Mouse (Mus musculus) heart, embryonic 13.5 days (tissue): ENCODE data around the gene Fam214b. TPM values are rescaled to one million over a fixed set of nuclear protein-coding genes. Genes with fewer than 3 reads are reported as not detected.

Experiments used
- ATAC-seq: fragments of 200-750 bp; cut with Nextera tagmentation; 2 replicates; pipeline ENCODE4 v1.8.0; 2017; ENCODE audit warnings: moderate TSS enrichment; ENCODE audit not compliant: insufficient number of reproducible peaks, low FRiP score, low TSS enrichment; ENCODE audit errors: extremely low read depth
- H3K27ac ChIP-seq: fragments of 300-500 bp; sonication (generic); replicated peaks from 2 replicates; pipeline ENCODE4 v1.5.1; 2015; ENCODE audit warnings: moderate library complexity, mild to moderate bottlenecking, inconsistent platforms
- H3K27me3 ChIP-seq: fragments of 300-500 bp; sonication (generic); replicated peaks from 2 replicates; pipeline ENCODE4 v1.6.1; 2015; ENCODE audit warnings: mild to moderate bottlenecking, inconsistent platforms
- H3K36me3 ChIP-seq: fragments of 300-500 bp; sonication (generic); 2 replicates; pipeline ENCODE4 v1.6.1; 2015; ENCODE audit warnings: mild to moderate bottlenecking, inconsistent platforms
- H3K4me1 ChIP-seq: fragments of 300-500 bp; sonication (generic); 2 replicates; pipeline ENCODE4 v1.6.1; 2015; ENCODE audit warnings: inconsistent platforms
- H3K4me2 ChIP-seq: fragments of 300-500 bp; sonication (generic); 2 replicates; pipeline ENCODE4 v1.6.1; 2015; ENCODE audit warnings: inconsistent platforms, mild to moderate bottlenecking, moderate library complexity
- H3K4me3 ChIP-seq: fragments of 300-500 bp; sonication (generic); 2 replicates; pipeline ENCODE4 v1.5.1; 2015; ENCODE audit warnings: moderate library complexity, mild to moderate bottlenecking, inconsistent platforms
- H3K9ac ChIP-seq: fragments of 300-500 bp; sonication (generic); 2 replicates; pipeline ENCODE4 v1.6.1; 2015; ENCODE audit warnings: inconsistent platforms, mild to moderate bottlenecking, moderate library complexity
- H3K9me3 ChIP-seq: fragments of 300-500 bp; sonication (generic); 2 replicates; pipeline ENCODE4 v1.6.1; 2016; ENCODE audit warnings: inconsistent platforms
- WGBS: fragments of 180-500 bp; shearing (Covaris S2); methylation state at CpG from one replicate; pipeline ENCODE4 v1.1.7; 2015; ENCODE audit warnings: mixed read lengths; 5-methylcytosine and 5-hydroxymethylcytosine counted together
- polyA plus RNA-seq: library from polyadenylated mRNA; unstranded; fragments of >200 nt; fragmentation: Nextera tagmentation; extraction: Ambion mirVana; gene quantifications from 2 replicates; pipeline ENCODE4 v1.2.1, GENCODE M21; 2015

Fam214b gene
- 14.8 and 15.5 TPM in 2 replicates for polyA plus RNA-seq

- peaks cover 37% of the 10 kb centered on the region for H3K4me1 ChIP-seq
- ATAC-seq, result peak; percentile 93
- peak within 1 kb of the TSS; percentile 66 for H3K4me3 ChIP-seq
- H3K9ac ChIP-seq, result peak within 1 kb of the TSS; percentile 81
- H3K4me2 ChIP-seq, result peak within 1 kb of the TSS; percentile 74
- no peaks in the 10 kb centered on the region for H3K9me3 ChIP-seq
- H3K36me3 ChIP-seq, result no peaks in the 10 kb centered on the region
- under 1% methylated on average over 33 of the region's 33 CpGs for WGBS
- H3K27me3 ChIP-seq, result no peaks in the 10 kb centered on the region
- peak within 1 kb of the TSS; percentile 83 for H3K27ac ChIP-seq
These were observed at the start of gene Fam214b for GRCm38 (mm10) chr4:43045659-43046302. Gene Fam214b, minus strand, starts transcription at chr4:43046220.

GRCm38 (mm10) chr4:43091183-43091582 is 45.2 kb upstream of the Fam214b start:
- Histone ChIP-seq H3K9me3 (no peaks in the 10 kb centered on the region), H3K4me2 (no peak overlapping the region), H3K4me3 (no peak overlapping the region), H3K36me3 (0 out of 2 replicates have a peak, but pooled peaks cover 3% of the 10 kb centered on the region), H3K9ac (no peak overlapping the region), H3K27ac (peak overlapping the region; percentile 37; the same call in 1 of the 2 replicates), H3K4me1 (peaks cover 16% of the 10 kb centered on the region), H3K27me3 (no peaks in the 10 kb centered on the region)
- ATAC-seq, result no peak
- WGBS, result 38% methylated on average over 4 of the region's 4 CpGs

- H3K27ac ChIP-seq, result no peak overlapping the region
- no peak overlapping the region for H3K4me2 ChIP-seq
- H3K9me3 ChIP-seq, result no peaks in the 10 kb centered on the region
- H3K4me1 ChIP-seq, result peaks cover 16% of the 10 kb centered on the region
- ATAC-seq, result no peak
- no peak overlapping the region for H3K9ac ChIP-seq
- H3K36me3 ChIP-seq, result 0 out of 2 replicates have a peak, but pooled peaks cover 3% of the 10 kb centered on the region
- no peak overlapping the region for H3K4me3 ChIP-seq
- WGBS, result 84% methylated on average over 2 of the region's 2 CpGs
- H3K27me3 ChIP-seq, result no peaks in the 10 kb centered on the region
These were observed 43.9 kb upstream of the Fam214b start for GRCm38 (mm10) chr4:43089950-43090349.

DNA sequence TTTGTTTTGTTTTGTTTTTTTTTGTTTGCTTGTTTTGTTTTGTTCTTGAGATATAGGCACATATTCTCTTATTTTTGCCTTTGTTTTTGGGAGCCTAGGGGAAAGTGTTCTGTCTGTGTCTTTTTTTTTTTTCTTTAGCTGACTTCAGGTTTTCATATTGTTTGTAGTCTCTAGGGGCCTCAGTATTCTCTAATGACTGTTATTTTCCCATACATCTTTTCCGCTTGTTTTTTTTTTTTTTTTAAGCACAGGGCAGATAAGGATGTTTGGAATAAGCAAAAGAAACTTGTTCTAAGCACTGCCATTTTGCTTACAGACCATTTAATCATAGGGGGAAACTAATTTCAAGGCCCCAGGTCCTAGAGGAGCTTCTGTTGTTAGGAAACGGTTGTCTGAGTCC is 36.4 kb upstream of the Fam214b start:
- H3K4me3 ChIP-seq, result no peak overlapping the region
- no peak for ATAC-seq
- H3K27me3 ChIP-seq, result no peaks in the 10 kb centered on the region
- H3K4me2 ChIP-seq, result no peak overlapping the region
- H3K9me3 ChIP-seq, result no peaks in the 10 kb centered on the region
- WGBS, result 64% methylated on average over 2 of the region's 2 CpGs
- H3K36me3 ChIP-seq, result no peaks in the 10 kb centered on the region
- H3K4me1 ChIP-seq, result peaks cover 5% of the 10 kb centered on the region; the same call in 1 of the 2 replicates
- no peak overlapping the region for H3K9ac ChIP-seq
- no peak overlapping the region for H3K27ac ChIP-seq

- H3K27me3 ChIP-seq, result no peaks in the 10 kb centered on the region
- no peaks in the 10 kb centered on the region for H3K9me3 ChIP-seq
- no peak overlapping the region for H3K4me2 ChIP-seq
- no peak overlapping the region for H3K27ac ChIP-seq
- no peak overlapping the region for H3K9ac ChIP-seq
- peaks cover 2% of the 10 kb centered on the region; the same call in 1 of the 2 replicates for H3K4me1 ChIP-seq
- no peaks in the 10 kb centered on the region for H3K36me3 ChIP-seq
- no peak for ATAC-seq
- WGBS, result 54% methylated on average over 7 of the region's 7 CpGs
- H3K4me3 ChIP-seq, result no peak overlapping the region
These were observed 32.2 kb upstream of the Fam214b start for GRCm38 (mm10) chr4:43078071-43078718.

DNA sequence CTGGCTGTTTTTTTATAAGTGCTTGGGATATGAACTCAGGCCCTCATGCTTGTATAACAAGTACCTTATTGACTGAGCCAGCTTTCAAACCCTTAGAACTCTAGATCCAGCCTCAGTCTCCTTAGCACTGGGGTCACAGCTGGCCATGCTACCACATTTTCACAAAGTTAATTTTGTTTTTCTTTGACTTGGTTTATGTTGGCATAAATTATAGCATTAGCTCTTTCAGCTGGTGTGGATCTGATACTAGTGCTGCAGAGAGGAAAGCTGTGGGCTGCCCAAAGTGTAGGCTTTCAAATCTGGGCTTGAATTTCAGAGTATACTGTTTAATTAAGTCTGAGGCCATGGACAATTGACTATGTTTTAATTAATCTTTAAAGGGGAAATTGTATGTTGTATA is 28.9 kb upstream of the Fam214b start:
- no peaks in the 10 kb centered on the region for H3K9me3 ChIP-seq
- H3K27me3 ChIP-seq, result no peaks in the 10 kb centered on the region
- no peaks in the 10 kb centered on the region for H3K36me3 ChIP-seq
- no peak overlapping the region for H3K4me3 ChIP-seq
- no peak overlapping the region for H3K27ac ChIP-seq
- H3K9ac ChIP-seq, result no peak overlapping the region
- H3K4me2 ChIP-seq, result no peak overlapping the region
- H3K4me1 ChIP-seq, result peaks cover 2% of the 10 kb centered on the region; the same call in 1 of the 2 replicates
- no peak for ATAC-seq

- H3K27ac ChIP-seq, result no peak overlapping the region
- ATAC-seq, result no peak
- WGBS, result 86% methylated on average over 4 of the region's 4 CpGs
These were observed 19.5 kb upstream of the Fam214b start for GRCm38 (mm10) chr4:43065471-43065870.

GRCm38 (mm10) chr4:43060286-43060685 is 14.3 kb upstream of the Fam214b start:
- 47% methylated on average over 3 of the region's 3 CpGs for WGBS
- Histone ChIP-seq H3K36me3 (no peaks in the 10 kb centered on the region), H3K27me3 (no peaks in the 10 kb centered on the region), H3K4me1 (peaks cover 30% of the 10 kb centered on the region), H3K9ac (no peak overlapping the region), H3K4me2 (peak overlapping the region; percentile 86), H3K9me3 (no peaks in the 10 kb centered on the region), H3K27ac (no peak overlapping the region), H3K4me3 (peak overlapping the region; percentile 84)
- ATAC-seq, result no peak

More at GRCm38 (mm10) chr4:43065471-43065870, 19.5 kb upstream of the Fam214b start:
- Histone ChIP-seq H3K4me1 (peaks cover 30% of the 10 kb centered on the region), H3K36me3 (no peaks in the 10 kb centered on the region), H3K9me3 (no peaks in the 10 kb centered on the region), H3K9ac (no peak overlapping the region), H3K4me3 (no peak overlapping the region), H3K27me3 (no peaks in the 10 kb centered on the region), H3K4me2 (no peak overlapping the region)

DNA sequence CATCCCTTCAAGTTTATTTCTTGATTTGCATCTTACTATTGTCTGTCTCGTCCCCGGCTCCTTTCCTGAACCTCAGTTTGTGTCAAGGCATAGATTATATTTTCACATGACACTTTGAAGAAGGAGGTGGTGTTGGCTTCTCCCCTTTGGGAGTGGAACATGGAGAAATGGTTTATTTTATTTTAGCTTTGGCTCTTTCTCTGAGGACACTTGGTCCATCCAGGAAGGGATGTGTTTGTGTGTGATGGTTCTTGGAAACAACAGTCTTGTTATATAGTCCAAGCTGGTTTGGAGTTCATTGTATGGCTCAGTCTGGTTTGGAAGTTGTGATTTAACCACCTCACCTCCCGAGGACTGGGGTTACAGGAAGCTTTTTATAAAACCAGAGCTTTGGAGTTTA is 13.7 kb upstream of the Fam214b start:
- Histone ChIP-seq H3K27ac (no peak overlapping the region), H3K36me3 (no peaks in the 10 kb centered on the region), H3K4me3 (peak overlapping the region; percentile 84), H3K27me3 (no peaks in the 10 kb centered on the region), H3K9ac (peak overlapping the region; percentile 91), H3K4me1 (peaks cover 30% of the 10 kb centered on the region), H3K9me3 (no peaks in the 10 kb centered on the region), H3K4me2 (peak overlapping the region; percentile 86)
- no peak for ATAC-seq
- 31% methylated on average over 3 of the region's 3 CpGs for WGBS

- Histone ChIP-seq H3K4me1 (peaks cover 30% of the 10 kb centered on the region), H3K9me3 (no peaks in the 10 kb centered on the region), H3K4me3 (peak within 1 kb of the TSS; percentile 84), H3K27me3 (no peaks in the 10 kb centered on the region), H3K4me2 (peak within 1 kb of the TSS; percentile 86), H3K9ac (peak within 1 kb of the TSS; percentile 91), H3K36me3 (no peaks in the 10 kb centered on the region), H3K27ac (peak within 1 kb of the TSS; percentile 89)
- ATAC-seq, result peak; percentile 92
- under 1% methylated on average over 88 of the region's 90 CpGs for WGBS
These were observed 13.0 kb upstream of the Fam214b start, which contains the start of gene Unc13b for GRCm38 (mm10) chr4:43058753-43059654. Gene Unc13b, plus strand, starts transcription at chr4:43058953.

GRCm38 (mm10) chr4:43058392-43058752 is 12.4 kb upstream of the Fam214b start:
- no peak overlapping the region for H3K27ac ChIP-seq
- H3K27me3 ChIP-seq, result no peaks in the 10 kb centered on the region
- no peaks in the 10 kb centered on the region for H3K36me3 ChIP-seq
- peak overlapping the region; percentile 84 for H3K4me3 ChIP-seq
- peak overlapping the region; percentile 86 for H3K4me2 ChIP-seq
- H3K9ac ChIP-seq, result peak overlapping the region; percentile 91; the same call in 1 of the 2 replicates
- ATAC-seq, result 0 out of 2 replicates have a peak, but pooled peaks have one; percentile 7
- H3K9me3 ChIP-seq, result no peaks in the 10 kb centered on the region
- WGBS, result 23% methylated on average over 8 of the region's 8 CpGs
- H3K4me1 ChIP-seq, result peaks cover 30% of the 10 kb centered on the region
